Mouse (Mus musculus): Measurements from ENCODE around the gene Cebpg.
A peak's percentile ranks its signal among the peaks of the same experiment; 100 is the strongest.

Cebpg gene

GRCm38 (mm10) chr7:35056436-35056864 is at the start of gene Cebpg:
Cebpg (minus strand) TSS chr7:35056573.
- DNase-seq (ENCODE audit: low read depth) = peak; percentile 91

DNA sequence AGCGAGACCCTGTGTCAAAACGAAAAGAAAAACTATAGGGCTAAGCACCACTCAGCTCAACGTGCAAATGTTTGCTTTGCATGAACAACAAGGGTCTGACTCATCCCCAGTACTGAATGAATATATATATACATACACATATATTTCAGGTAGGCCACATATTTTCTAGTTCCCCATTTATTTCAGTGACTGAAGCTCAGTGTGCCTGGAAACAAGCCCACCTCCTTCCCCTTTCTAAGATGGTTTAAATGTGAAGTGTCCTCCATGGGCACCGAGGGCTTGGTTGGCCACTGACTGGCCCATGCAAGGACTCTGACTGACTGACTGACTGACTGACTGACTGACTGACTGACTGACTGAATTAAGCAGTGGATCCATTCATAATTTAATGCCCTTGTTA is 43.2 kb upstream of the Cebpg start:
- no peak for DNase-seq (ENCODE audit: low read depth)

DNA sequence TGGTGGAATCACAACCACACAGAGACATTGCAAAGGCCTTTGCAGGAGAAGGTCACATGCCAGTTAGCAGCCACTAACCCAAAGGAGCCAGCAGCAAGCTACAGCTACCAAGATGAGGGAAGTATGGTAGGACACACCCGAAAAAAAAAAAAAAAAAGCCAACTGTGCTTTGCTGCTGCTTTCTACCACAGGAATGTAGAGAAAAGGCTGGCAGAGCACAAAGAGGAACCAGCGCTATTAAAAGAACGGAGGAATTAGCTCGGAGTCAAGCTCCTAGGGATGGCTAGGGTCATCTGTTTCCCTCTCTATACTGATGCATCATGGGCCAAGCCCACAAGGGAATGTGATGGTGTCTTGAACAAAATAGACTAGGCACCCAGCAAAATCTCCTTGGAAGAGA is 42.4 kb upstream of the Cebpg start:
- no peak for DNase-seq (ENCODE audit: low read depth)

DNA sequence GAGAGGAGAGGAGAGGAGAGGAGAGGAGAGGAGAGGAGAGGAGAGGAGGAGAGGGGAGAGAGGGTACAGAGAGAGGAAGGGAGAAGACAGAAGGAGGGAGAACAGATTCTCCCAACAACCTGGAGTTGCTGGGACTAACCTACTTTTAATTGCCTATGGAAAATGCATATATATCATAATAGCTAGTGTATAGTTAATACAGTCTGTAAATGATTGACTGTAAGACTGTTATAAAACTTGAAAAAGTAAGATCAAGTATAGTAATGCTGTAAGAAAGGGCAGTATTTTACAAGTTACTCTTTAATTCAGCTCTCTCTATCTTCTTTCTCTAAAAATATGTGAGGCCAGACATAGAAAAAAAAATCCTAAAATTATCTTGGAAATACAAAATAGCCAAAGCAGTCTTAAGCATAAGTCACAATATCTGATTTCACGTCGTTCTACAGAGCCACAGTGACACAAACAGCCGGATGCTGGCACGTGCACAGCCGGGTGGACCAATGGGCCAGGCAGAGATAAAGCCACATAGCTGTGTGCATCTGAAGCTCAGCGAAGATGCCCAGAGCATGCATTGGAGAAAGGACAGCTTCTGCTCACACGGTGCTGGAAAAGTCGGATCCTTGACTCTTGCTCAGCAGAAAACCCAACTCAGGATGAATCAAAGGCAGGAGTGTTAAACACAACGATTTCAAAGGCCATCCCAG is 38.8 kb upstream of the Cebpg start:
- DNase-seq (ENCODE audit: low read depth) = no peak

- DNase-seq (ENCODE audit: low read depth) = no peak
These were observed 34.2 kb upstream of the Cebpg start for GRCm38 (mm10) chr7:35090550-35090949.

DNA sequence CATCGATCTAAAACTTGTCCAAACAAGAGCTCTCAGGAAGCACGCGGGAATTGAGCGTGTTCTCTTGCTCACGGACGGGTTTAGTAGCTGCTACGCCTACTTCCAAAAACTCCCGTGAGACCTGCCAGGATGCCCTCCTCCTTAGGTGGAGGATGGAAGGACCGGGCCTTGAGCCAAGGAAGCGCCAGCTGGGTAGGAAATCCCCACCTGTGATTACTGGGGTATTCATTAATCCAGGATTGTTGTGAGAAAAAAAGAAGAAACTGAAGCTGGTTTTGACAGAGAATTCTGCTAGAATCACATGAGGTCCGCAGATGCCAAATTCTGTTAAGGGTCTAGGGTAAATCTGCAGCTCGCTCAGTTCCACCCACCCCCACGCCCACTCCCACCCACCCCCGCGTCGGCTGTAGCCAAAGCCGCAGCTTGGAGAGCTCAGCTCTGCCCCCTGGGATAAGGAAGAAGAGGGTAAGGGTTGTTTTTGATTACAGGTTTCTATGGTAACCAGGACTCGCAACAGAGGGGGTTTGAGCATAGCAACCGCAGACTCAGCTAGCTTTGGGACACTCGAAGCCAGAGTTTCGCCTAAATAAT is 30.0 kb upstream of the Cebpg start:
- DNase-seq (ENCODE audit: low read depth) = no peak

DNA sequence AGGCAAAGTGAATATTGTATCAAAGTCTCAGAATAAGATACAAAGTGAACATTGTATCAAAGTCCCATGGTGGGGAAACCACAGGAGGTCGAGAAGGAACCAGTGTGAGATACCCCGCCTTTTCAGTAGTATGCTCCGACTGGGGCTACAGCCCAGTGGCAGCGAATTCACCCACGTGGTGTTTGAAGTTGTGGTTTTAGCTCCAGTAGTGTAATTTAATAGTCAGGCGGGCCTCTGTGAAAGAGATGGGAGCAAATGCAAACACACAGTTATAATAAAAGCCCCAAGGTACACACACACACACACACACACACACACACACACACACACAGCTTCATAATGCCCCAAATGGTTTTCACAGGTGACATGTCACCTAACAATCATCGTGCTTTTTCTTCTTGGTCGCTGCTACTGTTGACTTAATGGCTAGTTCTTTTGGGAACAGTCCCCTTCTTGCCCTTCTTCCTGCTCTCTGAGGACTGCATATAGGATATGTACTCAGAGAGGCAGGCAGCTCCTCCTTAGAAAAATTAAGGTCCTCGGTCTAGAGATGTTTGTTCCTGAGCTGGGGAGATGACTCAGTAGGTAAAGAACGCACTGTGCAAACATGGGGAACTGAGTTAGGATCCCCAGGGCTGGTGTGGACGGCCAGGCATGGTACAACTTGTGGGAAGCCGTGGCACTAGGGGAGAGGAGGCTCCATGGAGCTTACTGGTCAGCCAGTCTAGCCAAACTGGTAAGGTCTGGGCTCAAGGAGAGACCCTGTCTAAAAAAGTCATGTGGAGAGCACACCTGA is 28.4 kb upstream of the Cebpg start:
- peak; percentile 42 for DNase-seq (ENCODE audit: low read depth)

DNA sequence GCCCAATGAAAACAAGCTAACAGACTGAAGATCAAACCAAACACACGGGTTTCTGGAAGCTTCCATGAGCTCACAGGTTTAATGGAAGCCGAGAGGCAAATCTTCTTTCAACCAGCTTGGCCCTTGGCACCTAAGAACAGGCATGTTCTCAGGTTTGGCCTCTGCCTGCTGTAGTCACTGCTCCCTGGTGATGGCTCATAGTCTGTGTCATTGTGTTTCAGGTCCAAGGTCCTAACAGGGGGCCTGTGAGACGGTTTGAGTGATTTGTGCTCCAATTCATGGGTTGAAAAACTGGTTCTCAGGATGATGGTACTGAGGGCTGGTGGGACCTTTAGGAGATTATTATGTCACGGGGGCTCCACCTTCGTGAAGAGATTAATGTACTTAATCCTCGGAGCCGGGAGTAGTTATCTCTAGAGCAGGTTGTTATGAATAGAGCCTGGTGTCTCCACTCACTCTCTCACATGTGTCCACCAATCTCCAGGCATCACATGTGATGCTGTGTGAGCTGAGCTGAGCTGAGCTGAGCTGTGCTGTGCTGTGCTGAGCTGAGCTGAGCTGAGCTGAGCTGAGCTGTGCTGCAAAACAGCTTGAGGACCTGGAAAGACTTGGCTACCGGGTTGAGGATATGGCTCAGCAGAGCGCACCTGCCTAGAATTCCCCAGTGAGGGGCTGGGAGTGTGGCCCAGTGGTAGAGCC is 25.2 kb upstream of the Cebpg start:
- DNase-seq (ENCODE audit: low read depth) = no peak

DNA sequence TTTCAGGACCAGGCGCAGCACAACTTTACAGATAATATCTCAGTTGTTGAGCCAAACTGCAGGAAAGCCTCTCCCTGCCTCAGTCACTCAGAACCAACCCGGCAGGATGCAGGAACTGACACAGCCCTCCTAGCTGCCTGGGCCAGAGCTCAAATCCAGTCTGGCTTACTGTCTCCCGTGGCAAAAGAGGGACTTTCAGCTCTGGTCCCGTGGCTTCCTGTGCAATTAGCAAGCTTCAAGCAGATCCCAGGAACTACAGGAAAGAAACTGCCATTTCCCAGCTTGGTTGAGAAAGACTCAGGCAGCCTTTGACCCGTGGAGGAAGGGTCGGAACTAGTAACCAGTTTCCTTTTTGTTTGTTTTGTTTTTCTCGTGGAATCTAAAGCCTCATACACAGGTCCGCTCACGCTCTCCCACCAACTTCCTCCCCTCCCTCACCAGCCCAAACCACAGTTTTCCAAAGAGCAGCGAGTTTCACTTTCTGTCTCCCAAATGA is 24.5 kb upstream of the Cebpg start:
- peak; percentile 52 for DNase-seq (ENCODE audit: low read depth)

GRCm38 (mm10) chr7:35076645-35077044 is 20.3 kb upstream of the Cebpg start:
- DNase-seq (ENCODE audit: low read depth) = no peak

DNA sequence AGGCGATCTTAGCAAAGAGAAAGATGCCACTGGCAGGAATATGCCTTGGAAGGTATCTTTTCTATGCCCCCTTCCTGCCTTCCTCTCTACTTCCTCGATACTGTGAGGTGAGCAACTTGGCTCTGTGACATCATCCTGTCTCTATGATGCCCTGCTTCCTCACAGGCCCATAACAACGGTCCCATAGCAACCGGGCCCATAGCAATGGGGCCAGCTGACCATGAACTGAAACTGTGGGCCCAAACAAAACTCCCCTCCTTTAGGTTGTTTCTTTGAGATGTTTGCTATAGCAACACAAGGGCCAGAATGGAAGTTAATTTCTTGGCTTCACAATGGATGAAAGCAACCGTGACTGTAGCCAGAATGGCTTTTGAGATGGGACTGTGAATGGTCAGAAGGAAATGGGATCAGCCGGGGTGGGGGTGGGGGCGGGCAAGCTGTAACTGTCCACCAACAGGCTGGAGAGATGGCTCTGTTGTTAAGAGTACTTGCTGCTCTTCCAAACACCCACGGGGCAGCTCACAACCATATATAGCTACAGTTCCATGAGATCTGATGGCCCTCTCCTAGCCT is 10.4 kb upstream of the Cebpg start:
- DNase-seq (ENCODE audit: low read depth) = no peak

GRCm38 (mm10) chr7:35065958-35066357 is 9.6 kb upstream of the Cebpg start:
- DNase-seq (ENCODE audit: low read depth) = no peak

GRCm38 (mm10) chr7:35064286-35065258 is 8.2 kb upstream of the Cebpg start:
- DNase-seq (ENCODE audit: low read depth) = peak; percentile 22

GRCm38 (mm10) chr7:35059467-35059866 is 3.1 kb upstream of the Cebpg start:
- DNase-seq (ENCODE audit: low read depth) = no peak

GRCm38 (mm10) chr7:35058329-35058728 is 2.0 kb upstream of the Cebpg start:
- DNase-seq (ENCODE audit: low read depth) = no peak

DNA sequence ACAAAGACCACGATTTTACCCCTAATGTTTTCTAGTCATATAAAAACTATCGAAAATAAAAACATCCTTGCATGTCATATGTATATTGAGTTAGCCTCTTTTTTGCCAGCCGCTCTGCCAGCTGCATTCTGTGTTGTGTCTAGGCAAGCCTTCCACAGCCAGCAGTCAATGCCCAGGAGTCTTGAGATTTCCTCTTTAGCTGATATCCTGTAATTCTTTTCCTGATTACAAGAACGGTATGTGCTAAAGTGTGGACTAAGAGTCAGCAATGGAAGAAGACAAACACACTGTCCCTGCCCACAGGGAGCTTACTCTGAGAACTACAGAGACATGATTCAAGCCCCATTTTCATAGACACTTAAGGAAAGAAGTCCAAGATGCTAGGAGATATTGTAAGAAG is 1.2 kb upstream of the Cebpg start:
- DNase-seq (ENCODE audit: low read depth) = no peak

- peak; percentile 78 for DNase-seq (ENCODE audit: low read depth)
These were observed 626 bp upstream of the Cebpg start for GRCm38 (mm10) chr7:35056999-35057398.

DNA sequence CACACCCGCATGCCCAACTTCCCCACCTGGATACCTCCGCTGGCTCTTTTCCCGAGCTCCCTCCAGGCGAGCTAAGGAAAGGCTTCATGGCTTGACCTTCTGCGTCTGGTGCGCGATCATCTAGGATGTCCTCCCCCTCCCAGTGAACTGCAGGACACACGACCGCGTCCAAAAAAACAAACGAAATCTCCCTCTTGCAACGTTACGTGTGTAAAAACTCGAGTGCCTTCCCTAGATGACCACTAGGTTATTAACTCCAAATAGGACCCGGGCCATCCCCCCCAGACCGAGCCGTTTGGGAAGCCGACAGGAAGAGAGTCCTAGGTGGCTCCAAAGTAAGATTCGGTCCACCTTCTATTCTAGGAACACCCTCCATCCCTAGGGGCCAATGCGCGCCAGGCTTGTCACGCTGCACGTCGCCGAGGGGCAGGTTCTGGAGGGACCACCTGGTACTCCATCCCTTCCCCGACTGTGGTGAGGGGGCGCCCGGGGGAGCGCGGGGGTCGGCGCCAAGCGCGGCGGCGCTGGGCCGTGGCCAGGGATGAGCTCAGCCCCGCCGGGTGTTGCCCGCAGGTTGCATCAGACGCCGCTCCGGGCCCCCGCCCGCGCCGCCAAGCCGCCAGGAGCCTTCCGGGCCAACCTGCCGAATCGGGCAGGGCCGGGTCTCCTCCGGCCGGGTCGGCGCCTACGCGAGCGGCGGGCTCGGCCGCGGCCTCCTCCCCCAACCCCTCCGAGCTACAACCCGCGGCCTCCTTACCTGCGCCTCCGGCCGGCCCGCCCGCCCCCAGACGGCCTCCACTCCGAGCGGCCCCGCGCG is 546 bp downstream of the Cebpg start:
- peak; percentile 47 for DNase-seq (ENCODE audit: low read depth)

- peak; percentile 18 for DNase-seq (ENCODE audit: low read depth)
These were observed 1.3 kb downstream of the Cebpg start for GRCm38 (mm10) chr7:35054977-35055618.

Data from 416B (cell line).